Mouse (Mus musculus) megakaryocyte, adult 5-6 weeks (primary cell): ENCODE results near the gene Spef1. TPM values are rescaled to one million over a fixed set of nuclear protein-coding genes. Genes with fewer than 3 reads are reported as not detected.
A peak's percentile ranks its signal among the peaks of the same experiment; 100 is the strongest.

ENCODE experiments used
- ATAC-seq: 2 replicates; pipeline ENCODE4 v1.8.0; 2016; ENCODE audit warnings: mild to moderate bottlenecking, inconsistent platforms; ENCODE audit not compliant: poor library complexity, severe bottlenecking
- total RNA-seq, 2 experiments: library from RNA; stranded (forward) in 1 of 2; stranded (reverse) in 1 of 2; fragments of 153-499, 151-499 nt in 1 of 2; fragments of 221-1000, 200-1000 nt in 1 of 2; gene quantifications; 2 replicates each; pipeline versions ENCODE4 v1.2.3 to v1.2.4; 2015 to 2017

Gene Spef1
- total RNA-seq, 2 experiments from 2014 or later: 1.8 to 2.4 TPM

GRCm38 (mm10) chr2:131145121-131145520, 42.0 kb downstream of the Spef1 start:
- no peak for ATAC-seq

- ATAC-seq: no peak
Measured at GRCm38 (mm10) chr2:131143007-131143780, 43.9 kb downstream of the Spef1 start.

DNA sequence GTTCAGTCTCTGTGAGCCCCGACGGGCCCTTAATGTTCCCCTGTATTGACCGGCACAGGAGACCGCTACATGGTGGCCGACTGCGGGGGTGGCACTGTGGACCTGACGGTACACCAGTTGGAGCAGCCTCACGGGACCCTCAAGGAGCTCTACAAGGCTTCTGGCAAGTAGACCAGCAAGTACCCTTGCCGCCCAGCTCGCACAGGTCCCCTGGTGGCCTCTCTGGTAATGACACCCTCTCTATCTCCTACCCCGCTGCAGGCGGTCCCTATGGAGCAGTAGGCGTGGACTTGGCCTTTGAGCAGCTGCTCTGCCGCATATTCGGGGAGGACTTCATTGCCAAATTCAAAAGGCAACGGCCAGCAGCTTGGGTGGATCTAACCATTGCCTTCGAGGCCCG, 44.5 kb downstream of the Spef1 start:
- ATAC-seq: peak; percentile 73

- no peak for ATAC-seq
Measured at GRCm38 (mm10) chr2:131141336-131141986, 45.6 kb downstream of the Spef1 start.

DNA sequence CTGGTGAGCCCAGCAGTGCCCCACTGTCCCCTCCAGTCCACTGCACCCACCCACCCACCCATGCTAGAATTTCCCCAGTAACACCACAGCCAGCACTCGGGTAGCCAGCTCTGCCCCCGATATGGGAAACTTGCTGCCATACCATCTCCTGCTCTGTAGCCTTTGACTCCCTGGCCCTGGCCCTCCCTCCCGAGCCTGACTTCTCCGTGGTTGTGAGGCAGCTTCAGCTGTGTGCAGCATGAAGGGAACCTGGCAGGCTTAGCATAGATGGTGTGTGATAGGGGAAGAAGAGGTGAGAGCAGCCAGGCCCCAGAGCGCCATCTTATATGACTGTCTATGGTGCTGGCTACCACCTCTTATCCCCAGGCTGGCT, 46.6 kb downstream of the Spef1 start:
- ATAC-seq: no peak

DNA sequence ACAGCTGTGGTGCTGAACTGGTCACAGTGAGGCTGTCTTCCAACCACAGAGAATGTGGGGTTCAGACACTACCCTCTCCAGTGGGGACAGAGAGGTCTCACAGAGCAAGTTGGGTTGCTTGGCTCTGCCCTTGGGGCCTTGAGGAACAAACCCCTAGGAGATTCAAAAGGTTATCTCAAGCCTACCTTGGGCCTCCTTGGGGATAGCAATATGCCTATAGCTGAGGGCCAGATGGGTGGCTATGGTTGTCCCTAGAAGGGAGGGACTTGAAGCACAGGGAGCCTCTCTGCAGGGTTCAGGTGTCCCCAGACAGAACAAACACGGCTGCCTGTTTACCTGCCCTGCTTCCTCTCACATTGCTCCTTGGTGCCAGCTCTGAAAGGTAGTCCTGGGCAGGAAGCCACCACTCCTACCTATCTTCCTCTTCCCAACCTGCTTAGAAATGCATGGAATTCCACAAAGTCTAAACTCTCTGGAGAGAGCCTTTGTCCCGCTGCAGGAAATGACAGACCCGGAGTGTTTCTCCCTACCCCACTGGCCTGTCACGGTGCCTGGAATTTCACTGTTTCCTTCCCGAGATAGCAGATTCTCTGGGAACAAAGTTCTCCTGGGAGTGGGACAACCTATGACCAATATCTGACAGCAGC, 47.1 kb downstream of the Spef1 start:
- ATAC-seq: no peak

- ATAC-seq: no peak
Measured at GRCm38 (mm10) chr2:131139287-131139686, 47.8 kb downstream of the Spef1 start.

GRCm38 (mm10) chr2:131138760-131139159, 48.3 kb downstream of the Spef1 start:
- ATAC-seq: no peak

DNA sequence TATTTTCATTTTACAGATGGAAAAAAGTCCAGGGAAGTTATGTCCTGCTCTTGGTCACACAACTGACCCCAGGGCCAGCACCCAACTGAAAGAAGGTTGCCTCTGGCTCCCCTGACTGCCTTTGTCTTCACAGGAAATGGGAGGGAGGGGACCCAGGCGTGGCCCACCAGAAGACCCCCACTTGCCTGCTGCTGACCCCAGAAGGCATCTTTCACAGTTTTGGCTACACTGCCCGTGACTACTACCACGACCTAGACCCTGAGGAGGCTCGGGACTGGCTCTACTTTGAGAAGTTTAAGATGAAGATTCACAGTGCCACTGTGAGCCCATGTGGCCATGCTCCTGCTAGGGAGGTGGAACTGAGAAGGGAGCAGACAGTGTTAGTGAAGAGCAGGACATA, 48.8 kb downstream of the Spef1 start:
- ATAC-seq: no peak

DNA sequence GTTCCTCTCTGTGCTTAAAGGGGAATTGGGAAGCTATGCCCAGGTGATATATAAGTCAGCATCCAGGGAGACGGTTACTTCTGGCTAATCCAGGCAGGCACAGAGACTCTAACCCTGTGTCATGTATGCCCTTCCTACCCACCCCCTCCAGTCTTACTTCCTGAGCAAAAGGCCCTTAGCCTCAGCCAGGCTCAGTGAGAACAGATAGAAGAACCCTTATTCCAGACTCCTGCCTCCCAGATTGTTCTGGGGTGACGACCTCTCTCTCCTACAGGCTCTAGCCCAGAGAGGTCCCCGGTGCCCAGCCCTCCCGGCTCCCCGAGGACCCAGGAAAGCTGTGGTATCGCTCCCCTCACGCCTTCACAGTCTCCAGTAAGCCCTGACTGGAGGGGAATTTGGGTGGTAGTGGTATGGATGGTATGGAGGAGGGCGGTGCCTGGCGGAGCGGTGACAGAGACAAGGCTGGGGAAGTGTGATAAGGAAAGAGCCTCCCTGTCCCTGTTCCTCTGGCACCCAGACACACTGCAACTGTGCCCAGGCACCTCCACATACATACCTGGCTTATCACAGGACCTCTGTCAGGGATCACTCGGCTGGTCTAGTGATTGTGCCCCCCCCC, 51.5 kb downstream of the Spef1 start:
- ATAC-seq: peak; percentile 33; the same call in 1 of the 2 replicates

GRCm38 (mm10) chr2:131134826-131135400, 52.2 kb downstream of the Spef1 start:
- no peak for ATAC-seq

GRCm38 (mm10) chr2:131134381-131134780, 52.7 kb downstream of the Spef1 start:
- no peak for ATAC-seq

GRCm38 (mm10) chr2:131132930-131133547, 54.0 kb downstream of the Spef1 start, which contains the start of gene Gm11037:
Gene Gm11037, plus strand, starts transcription at chr2:131133497.
- ATAC-seq: no peak

DNA sequence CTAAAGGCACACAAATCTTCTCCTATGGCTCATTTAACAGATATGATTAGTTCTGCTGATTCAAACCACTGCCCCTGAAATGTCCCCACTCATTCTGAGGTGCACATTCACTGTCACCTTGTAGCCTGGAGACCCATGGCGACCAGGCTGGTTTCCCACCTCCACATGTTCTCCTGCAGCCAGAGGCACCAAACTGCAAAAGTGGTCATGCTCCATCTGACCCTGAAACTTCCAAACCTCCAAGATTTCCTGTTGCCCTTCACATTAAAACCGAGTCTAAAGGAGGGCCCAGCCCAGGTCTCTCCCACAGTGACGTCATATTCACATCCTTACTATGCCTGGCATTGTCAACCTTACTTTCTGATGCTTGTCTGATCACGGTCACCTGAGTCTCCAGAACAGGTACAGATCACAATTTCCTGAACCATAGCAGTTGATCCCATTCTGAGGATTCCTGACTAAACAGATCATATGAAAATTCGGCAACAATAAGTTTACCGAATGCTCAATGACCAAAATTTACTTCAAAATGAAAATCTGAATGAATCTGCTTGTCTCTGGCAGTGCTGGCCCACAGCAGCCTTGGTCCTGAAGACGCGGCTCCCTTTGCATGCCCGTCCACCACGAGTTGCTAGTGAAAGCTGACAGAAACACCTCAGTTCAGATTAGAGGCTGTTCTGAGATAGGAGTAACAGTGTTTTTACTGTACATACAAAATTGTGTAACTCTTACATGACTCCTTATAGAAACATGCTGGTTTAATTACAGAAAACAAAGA, 54.8 kb downstream of the Spef1 start:
- no peak for ATAC-seq

DNA sequence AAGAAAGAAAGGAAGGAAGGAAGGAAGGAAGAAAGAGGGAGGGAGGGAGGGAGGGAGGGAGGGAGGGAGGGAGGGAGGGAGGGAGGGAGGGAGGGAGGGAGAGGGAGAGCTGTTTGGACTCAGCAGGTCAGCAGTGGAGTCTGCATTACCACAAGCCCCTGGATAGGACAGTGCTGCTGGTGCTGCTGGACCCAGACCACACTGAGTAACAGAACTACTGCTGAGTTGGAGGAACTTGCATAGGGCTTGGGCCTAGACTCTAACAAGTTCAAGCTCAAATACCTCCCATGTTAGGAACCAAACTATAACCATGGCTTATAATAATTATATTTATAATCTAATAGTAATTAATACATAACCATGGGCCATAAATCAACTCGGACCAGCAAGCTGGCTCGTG, 56.2 kb downstream of the Spef1 start:
- ATAC-seq: no peak

GRCm38 (mm10) chr2:131129836-131130235, 57.2 kb downstream of the Spef1 start:
- no peak for ATAC-seq

DNA sequence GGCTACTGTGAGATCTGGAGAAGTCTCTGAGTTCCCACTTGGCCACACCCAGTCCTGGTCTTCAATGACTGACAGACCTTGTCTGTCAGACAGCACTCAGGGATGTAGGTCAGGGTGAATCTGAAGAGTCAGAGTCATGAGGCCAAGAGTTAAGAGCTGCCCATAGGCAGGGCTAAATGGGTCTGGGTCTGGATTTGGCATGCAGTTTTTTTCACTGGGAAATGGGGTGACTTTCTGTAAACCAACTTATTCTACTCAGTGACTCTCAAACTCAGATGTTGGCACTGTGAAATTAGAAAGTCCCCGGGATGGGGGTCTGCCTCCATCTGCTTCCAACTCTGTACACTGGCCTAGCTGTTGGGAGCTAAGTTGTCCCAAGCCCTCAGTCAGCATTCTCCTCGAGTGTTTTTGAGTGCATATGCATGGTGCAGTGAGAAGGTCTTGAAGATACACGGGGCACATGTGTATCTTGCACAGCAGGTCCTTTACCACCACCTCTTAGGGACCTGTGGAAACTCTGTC, 58.4 kb downstream of the Spef1 start:
- ATAC-seq: no peak

DNA sequence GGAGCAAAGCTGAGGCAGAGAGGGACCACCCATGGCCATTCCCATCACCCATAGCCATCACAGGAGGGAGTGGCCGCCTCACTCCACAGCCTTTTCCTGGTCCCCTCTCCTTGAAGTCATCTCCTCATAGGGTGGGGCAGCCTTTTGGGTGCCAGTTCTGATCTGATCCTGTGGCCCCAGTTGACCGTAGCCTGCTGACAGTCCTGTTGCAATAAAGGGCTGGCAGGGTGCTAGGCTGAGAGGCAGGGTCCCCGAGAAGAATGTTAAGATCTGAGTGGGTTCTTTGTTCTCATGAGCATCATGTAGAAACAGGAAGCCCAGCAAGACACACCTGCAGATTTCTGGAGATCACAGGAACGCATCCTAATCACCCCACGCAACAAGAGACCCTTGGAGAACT, 58.9 kb downstream of the Spef1 start:
- no peak for ATAC-seq

DNA sequence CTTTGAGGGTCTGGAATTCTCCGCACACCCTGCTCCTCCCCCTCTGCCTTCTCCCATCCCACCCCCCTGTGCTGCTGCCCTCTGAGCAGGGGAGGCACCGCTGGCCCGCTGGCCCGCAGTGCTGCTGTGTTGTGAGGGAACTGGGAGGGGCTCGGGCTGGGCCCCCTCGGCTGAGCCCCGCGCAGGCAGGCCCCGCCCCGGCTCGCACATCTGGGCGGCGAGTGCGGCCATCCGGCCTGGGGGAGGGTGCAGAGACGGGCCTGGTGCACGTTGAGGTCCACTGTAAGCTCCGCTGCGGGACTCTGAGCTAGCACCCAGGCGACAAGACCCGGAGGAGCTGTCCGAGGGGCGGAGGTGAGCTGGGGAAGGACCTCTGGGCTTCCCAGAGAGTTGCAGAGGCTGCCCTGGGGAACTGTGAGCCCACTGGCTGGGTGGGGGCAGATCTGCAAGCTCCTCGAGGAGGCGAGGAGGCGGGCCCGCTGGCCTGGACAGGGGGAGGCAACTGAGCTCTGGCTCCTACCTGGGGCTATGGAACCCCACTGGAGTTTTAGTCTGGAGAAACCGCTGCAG, 59.8 kb downstream of the Spef1 start, which contains the start of gene Hspa12b:
Gene Hspa12b, plus strand, starts transcription at position 120 of the 570 bp plus-strand sequence.
- ATAC-seq: peak; percentile 43; the same call in 1 of the 2 replicates
